Mouse (Mus musculus): ENCODE results near the gene Itpkb. TPM values are rescaled to one million over a fixed set of nuclear protein-coding genes. Genes with fewer than 3 reads are reported as not detected.

Itpkb gene
- polyA plus RNA-seq, 1 experiment = 18.1 TPM

- H3K4me3 ChIP-seq (replicated peaks; ENCODE audit: control insufficient read depth, low read depth, low read length) = no peak overlapping the region
- WGBS = 89% methylated on average over 5 of the region's 5 CpGs
Observed at GRCm38 (mm10) chr1:180464357-180464756, 134.1 kb downstream of the Itpkb start.

GRCm38 (mm10) chr1:180465620-180466019 is 135.3 kb downstream of the Itpkb start:
- WGBS = 73% methylated on average over 5 of the region's 5 CpGs
- TF ChIP-seq POLR2A (IDR thresholded peaks at IDR 0.05; ENCODE audit: borderline replicate concordance, control insufficient read depth, low read depth, low read length) = no peak
- Histone ChIP-seq H3K4me1 (ENCODE audit: control insufficient read depth, insufficient read depth, low read length) (no peaks in the 10 kb centered on the region), H3K4me3 (replicated peaks; ENCODE audit: control insufficient read depth, low read depth, low read length) (no peak overlapping the region), H3K27ac (ENCODE audit: control insufficient read depth, insufficient read depth, low read depth, low read length, poor library complexity) (no peak overlapping the region)

More at GRCm38 (mm10) chr1:180464357-180464756, 134.1 kb downstream of the Itpkb start:
- Histone ChIP-seq H3K4me1 (ENCODE audit: control insufficient read depth, insufficient read depth, low read length) (no peaks in the 10 kb centered on the region), H3K27ac (ENCODE audit: control insufficient read depth, insufficient read depth, low read depth, low read length, poor library complexity) (no peak overlapping the region)
- TF ChIP-seq CTCF (IDR thresholded peaks at IDR 0.05; ENCODE audit: control insufficient read depth, insufficient read depth, low read length) (no peak), POLR2A (IDR thresholded peaks at IDR 0.05; ENCODE audit: borderline replicate concordance, control insufficient read depth, low read depth, low read length) (no peak)

- WGBS = 93% methylated on average over 4 of the region's 4 CpGs
- no peak for TF ChIP-seq CTCF (IDR thresholded peaks at IDR 0.05; ENCODE audit: control insufficient read depth, insufficient read depth, low read length)
- TF ChIP-seq POLR2A (IDR thresholded peaks at IDR 0.05; ENCODE audit: borderline replicate concordance, control insufficient read depth, low read depth, low read length) = no peak
- Histone ChIP-seq H3K4me1 (ENCODE audit: control insufficient read depth, insufficient read depth, low read length) (no peaks in the 10 kb centered on the region), H3K4me3 (replicated peaks; ENCODE audit: control insufficient read depth, low read depth, low read length) (no peak overlapping the region), H3K27ac (ENCODE audit: control insufficient read depth, insufficient read depth, low read depth, low read length, poor library complexity) (no peak overlapping the region)
Observed at GRCm38 (mm10) chr1:180468004-180468403, 137.7 kb downstream of the Itpkb start.

- TF ChIP-seq POLR2A (IDR thresholded peaks at IDR 0.05; ENCODE audit: borderline replicate concordance, control insufficient read depth, low read depth, low read length) (no peak), CTCF (IDR thresholded peaks at IDR 0.05; ENCODE audit: control insufficient read depth, insufficient read depth, low read length) (no peak)
Observed at GRCm38 (mm10) chr1:180473566-180473965, 143.3 kb downstream of the Itpkb start.

More at GRCm38 (mm10) chr1:180473566-180473965, 143.3 kb downstream of the Itpkb start:
- no peak overlapping the region for H3K27ac ChIP-seq (ENCODE audit: control insufficient read depth, insufficient read depth, low read depth, low read length, poor library complexity)
- H3K4me1 ChIP-seq (ENCODE audit: control insufficient read depth, insufficient read depth, low read length) = no peaks in the 10 kb centered on the region
- no peak overlapping the region for H3K4me3 ChIP-seq (replicated peaks; ENCODE audit: control insufficient read depth, low read depth, low read length)

Other genes starting within 250 kb of the Itpkb start
- gene Coq8a, start 130.9 kb upstream of the Itpkb start, polyA plus RNA-seq (2011; ENCODE audit: insufficient read depth, insufficient read length, low replicate concordance, missing spikeins) = 7.7 and 8.2 TPM in 2 replicates
- 43.0 and 58.1 TPM in 2 replicates for gene Psen2, start 67.0 kb upstream of the Itpkb start, polyA plus RNA-seq (2011; ENCODE audit: insufficient read depth, insufficient read length, low replicate concordance, missing spikeins)
- not detected in 2 replicates for gene Stum, start 153.0 kb downstream of the Itpkb start, polyA plus RNA-seq (2011; ENCODE audit: insufficient read depth, insufficient read length, low replicate concordance, missing spikeins)
- 22.0 and 57.7 TPM in 2 replicates for gene Parp1, start 238.4 kb downstream of the Itpkb start, polyA plus RNA-seq (2011; ENCODE audit: insufficient read depth, insufficient read length, low replicate concordance, missing spikeins)